Mouse (Mus musculus): ENCODE measurements around the gene Bspry.

Bspry gene

DNA sequence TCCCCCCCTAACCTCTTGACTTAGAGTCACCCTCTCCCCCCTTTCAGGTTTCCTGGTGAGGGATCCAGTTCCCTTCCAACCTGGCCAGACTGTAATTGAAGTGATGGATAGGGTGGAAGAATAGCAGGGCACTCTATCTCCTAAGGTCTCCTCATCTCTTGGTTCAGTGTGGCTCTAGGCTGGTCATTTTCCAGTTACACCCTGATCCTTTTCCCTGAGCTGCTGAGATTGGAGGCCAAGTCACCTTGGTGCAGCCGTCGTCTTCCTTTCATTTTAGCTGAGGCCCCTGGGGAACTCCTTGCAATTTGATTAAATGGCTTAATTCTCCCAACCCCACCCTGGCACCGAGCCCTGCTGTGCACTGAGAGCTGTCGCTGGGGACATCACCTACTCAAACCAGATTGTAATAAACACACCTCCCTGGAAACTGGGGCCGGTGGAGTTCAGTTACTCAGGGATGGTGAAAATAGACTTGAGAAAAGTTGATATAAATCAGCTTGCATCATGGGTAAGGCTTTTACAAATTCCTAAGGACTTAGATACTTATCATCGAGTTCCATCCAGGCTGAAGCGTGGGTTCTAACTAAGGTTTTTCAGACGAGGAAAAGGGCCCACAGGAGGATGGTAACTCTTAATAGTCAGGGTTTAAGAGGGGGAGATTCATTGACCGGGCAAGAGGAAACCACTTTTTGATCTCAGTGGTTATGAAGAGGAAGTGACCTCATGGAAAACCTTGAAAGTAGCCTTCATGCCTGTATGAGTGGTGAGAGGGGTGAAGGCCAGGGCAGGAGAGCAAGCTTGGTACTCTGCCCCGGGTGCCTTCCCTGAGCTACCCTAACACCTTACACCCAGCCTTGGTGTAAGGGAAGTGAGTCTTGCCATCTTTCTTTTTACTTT lies 1.1 kb downstream of the Bspry start:
- DNase-seq (ENCODE audit: low spot score in 2 of 2) = no peak

DNA sequence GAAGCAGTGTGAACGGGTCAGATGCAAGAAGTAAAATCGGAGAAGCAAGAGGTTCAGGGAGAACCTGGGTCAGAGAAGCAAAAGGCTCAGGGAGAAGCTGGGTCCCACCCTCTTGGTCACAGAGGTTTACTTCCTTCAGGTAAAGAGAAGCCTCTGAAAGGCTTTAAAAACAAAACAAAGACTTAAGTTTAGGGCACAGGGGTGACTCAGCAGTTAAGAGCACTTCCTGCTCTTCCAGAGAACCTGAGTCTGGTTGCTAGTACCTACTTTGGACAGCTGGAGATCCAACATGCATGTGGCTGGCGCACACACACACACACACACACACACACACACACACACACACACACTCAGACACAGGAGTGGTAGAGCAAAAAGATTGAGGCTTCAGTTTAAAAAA lies 5.1 kb downstream of the Bspry start:
- DNase-seq (ENCODE audit: low spot score in 2 of 2) = no peak

DNA sequence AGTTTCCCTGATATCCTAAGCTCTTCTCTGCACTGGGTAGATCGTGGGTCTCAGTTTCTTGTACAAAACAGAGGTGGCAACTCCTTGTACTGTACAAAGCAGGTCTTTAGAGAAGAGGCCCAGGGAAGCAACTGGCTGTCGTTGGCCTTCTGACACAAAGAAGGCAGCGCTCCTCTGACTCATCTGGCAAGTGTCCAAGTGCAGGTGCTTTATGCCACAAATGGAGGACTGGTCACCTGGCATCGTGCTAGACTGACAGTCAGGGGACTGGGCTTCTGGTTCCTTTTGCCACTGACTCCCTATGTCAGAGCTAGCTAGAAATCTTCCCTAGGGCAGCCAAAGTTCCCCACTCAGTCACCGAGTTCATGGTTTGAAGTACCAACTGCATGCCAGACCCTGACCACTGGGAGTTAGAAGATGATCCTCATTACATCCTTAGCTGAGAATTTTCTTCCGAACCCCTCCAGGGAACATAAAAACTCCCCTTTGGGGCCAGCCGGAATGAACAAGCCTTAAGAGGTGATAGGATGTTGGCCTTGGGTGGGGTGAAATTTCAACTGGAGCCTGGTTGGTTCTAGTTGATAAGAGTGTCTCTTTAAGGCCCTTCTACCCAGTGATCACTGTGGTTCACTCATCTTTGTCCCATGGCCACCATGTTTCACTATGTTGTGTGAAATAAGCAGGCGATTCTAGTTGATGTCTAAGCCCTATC lies 5.8 kb downstream of the Bspry start:
- no peak for DNase-seq (ENCODE audit: low spot score in 2 of 2)

DNA sequence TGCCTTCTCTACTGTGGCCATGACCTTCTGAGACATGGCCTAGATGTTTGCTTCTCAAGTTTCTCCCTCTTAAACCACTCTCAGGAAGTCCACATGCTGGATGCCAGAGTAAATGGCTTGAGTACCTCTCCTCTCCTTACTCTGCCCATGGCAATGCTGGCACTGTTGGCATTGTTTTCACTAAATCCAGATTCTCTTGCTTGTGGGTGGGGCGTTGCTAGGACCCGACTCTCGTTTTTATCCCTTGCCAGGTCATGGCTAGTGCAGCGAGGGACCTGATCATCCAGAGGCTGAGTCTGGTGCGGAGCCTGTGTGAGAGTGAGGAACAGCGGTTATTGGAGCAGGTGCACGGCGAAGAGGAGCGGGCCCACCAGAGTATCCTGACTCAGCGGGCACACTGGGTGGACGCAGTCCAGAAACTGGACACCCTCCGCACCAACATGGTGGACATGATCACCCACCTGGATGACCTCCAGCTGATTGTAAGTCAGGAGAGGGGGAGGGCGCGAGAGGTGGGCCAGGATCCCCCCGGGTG lies 6.4 kb downstream of the Bspry start:
- no peak for DNase-seq (ENCODE audit: low spot score in 2 of 2)

DNA sequence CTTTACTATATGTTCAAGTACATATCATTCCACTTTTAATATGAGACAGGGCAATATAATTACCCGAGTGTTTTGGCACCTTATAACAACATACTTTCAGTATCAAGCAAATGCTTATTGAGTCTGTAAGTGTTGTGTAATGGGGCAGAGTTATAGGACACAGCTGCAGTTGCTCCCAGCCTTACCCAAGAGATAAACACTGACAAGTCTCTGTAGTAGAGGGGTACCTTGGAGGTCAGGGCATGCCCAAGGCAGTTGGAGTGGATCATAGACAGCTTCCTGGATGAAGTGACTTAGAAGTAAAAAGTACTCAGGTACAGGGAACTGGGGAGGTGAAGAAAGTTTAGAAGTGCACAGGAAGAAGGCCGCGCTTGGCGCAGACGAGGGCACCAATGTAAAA lies 7.3 kb downstream of the Bspry start:
- DNase-seq (ENCODE audit: low spot score in 2 of 2) = no peak

DNA sequence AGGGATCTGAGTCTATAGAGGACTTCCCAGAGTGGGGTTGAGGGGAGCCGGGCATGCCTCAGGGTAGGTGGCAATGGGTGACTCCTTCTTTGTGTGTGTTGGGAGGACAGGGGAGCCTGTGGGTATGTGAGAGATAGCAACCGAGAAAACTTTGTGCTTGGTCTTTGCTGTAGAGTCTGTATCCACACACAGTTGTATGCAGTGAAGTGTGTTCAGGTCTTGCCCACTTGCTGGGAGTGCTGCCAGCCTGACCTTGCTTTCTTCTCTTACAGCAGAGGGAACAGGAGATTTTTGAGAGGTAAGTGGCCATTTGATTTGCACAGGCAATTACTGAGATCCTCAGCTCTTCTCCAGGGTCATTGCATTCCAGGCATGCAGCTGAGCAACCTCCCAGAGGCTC lies 8.1 kb downstream of the Bspry start:
- no peak for DNase-seq (ENCODE audit: low spot score in 2 of 2)

DNA sequence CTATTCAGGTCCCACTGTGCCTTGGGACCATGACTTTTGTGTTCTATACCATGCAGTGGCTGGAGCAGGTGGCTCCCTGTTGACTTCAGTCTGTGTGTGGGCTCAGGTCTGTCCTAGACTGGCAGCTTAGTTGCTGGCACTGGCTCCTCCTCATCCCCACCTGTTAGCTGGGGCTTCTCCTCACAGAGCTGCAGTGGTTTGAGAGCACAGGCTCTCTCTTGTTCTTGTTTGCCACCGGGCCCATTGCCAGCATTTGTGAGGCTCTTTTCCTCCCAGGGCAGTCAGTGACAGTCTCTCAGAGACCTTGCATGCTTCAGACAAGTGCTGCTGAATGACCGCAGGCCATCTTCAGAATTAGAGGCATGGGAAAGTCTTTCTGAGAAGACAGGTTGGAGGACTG lies 12.8 kb downstream of the Bspry start:
- DNase-seq (ENCODE audit: low spot score in 2 of 2) = no peak

DNA sequence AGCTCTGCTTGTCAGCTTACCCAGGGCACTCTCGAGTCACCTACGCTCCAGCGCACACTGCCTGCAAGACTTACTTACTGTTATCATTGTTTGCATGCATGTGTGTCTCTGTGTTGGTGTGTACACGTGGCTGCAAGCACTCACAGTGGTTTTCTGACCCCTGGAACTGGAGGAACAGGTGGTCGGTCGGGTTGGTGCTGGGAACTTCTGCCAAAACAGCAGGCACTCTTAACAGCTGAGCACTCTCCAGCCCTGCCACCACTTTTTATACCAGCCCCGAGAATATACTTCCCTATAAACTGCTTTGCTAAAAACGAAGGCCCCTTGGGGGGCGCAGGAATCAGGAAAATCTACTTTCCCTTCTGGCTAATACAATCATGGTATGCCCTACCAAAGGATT lies 14.4 kb downstream of the Bspry start:
- no peak for DNase-seq (ENCODE audit: low spot score in 2 of 2)

DNA sequence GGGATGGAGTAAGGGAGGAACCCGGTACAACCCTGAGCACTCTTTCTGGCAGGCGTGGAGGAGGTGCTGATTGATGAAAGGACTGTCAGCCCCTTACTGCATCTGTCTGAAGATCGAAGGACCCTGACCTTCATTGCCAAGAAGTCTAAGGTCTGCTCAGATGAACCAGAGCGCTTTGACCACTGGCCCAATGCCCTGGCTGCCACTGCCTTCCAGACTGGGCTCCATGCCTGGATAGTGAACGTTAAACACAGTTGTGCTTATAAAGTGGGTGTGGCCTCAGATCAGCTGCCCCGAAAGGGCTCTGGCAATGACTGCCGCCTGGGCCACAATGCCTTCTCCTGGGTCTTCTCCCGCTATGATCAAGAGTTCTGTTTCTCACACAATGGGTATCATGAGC lies 16.1 kb downstream of the Bspry start:
- no peak for DNase-seq (ENCODE audit: low spot score in 2 of 2)

DNA sequence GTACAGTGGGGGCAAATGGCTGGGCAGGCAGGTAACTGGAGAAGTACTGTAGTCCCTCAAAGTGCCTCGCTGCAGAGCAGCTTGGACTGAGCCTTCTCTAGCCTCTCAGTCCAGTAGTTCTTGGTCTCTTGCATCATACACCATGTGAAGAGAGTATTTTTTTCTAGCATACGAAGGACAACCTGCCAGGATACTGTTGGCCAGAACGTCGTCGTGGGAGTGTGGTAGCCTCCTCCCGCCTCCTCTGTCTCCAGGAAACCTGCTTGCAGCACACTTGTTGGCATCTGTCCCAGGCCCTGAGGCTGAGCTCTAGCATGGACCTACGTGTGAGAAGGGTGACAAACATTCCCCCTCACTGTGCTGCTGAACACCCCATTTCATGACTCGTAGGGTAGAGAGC lies 17.0 kb downstream of the Bspry start:
- DNase-seq (ENCODE audit: low spot score in 2 of 2) = no peak

DNA sequence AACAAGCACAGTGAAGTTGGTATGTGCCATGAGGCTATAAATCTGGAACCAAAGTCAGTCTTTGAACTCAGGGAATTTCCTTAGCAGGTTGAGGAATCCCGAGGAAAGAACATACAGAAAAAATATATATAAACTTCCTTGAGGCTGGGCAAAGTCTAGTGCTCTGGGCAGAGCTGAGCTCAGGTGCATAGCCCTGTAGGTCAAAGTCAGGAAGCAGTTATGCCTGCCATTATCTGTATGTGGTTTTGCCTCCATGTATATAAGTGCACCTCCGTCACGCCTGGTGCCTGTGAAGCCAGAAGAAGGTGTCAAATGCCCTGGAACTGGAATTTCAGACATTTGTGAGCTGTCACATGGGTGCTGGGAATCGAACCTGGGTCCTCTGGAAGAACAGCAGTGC lies 20.9 kb downstream of the Bspry start:
- DNase-seq (ENCODE audit: low spot score in 2 of 2) = no peak

DNA sequence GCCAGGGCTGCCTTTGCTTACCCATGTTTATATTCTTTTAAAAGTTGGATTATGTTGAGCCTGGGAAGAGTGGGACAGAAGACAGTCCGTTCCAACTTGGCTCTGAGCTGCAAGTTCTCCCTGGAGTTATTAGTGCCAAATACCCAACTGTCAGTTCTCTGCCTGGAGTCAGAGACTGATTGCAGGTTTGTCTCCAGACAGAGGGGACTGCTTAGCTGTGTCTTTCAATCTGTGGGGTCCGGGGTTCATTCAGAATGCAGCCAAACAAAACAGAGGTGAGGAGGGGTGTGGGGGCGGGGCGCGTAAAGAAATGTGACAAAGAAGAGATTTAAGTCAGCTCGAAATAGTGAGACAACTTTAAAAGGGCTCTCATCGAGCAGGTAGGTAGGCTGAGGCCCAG lies 21.7 kb downstream of the Bspry start:
- DNase-seq (ENCODE audit: low spot score in 2 of 2) = no peak

DNA sequence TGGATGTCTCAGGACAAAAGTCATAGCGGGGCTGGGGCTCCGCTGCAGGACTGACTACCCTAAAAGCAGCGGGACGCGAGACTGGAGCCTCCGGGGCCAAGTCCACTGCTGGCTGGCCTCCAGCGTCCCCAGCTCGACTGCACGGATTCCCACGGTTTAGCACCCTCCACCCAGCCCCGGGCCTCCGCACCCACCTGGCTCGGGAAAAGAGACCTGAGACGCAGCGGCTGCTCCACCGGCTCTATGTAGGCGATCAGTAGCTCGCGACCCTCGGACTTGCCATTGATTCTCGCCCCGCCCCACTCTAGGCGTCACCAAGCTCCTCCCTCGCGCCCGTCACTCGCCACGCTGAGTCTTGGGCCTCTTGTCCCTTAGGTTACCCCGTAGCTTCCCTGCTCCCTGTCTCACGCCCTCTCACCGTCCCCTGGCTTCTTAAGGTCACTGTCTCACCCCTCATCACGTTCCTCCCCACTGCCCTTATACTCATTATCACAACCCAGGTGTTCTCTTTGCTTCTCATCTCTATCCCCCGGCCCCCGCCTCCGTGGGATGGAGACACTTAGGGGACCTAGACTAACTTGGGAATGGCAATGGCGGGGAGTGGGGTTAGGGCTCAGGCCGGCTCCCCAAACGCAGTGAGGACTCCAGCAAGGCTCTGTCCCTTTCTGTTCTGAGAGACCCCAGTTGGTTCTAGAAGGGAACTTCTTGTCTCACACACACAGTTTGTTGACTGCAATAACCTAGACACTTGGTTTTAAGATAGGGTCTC lies 22.3 kb downstream of the Bspry start:
- peak; percentile 72 to 78 for DNase-seq (ENCODE audit: low spot score in 2 of 2)

DNA sequence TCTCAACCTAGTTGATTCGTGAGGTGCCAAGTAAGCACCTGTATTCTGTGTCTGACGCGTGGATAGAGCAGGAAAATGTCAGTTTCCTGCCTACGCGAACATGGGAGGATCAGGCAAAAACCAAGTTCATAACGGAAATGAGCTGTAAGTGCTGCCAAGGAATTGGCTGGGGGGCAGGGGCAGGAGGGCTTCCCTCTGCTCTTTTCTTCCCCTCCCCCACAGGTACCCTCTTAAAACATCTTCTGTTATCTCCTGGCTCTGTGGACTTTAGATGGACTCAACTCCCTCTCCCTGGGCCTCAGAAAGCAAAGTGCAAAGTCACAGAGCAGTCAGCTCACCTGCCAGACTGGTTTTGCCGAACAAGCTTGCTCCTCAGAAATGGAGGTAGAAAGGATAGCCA lies 23.1 kb downstream of the Bspry start:
- DNase-seq (ENCODE audit: low spot score in 2 of 2) = no peak

DNA sequence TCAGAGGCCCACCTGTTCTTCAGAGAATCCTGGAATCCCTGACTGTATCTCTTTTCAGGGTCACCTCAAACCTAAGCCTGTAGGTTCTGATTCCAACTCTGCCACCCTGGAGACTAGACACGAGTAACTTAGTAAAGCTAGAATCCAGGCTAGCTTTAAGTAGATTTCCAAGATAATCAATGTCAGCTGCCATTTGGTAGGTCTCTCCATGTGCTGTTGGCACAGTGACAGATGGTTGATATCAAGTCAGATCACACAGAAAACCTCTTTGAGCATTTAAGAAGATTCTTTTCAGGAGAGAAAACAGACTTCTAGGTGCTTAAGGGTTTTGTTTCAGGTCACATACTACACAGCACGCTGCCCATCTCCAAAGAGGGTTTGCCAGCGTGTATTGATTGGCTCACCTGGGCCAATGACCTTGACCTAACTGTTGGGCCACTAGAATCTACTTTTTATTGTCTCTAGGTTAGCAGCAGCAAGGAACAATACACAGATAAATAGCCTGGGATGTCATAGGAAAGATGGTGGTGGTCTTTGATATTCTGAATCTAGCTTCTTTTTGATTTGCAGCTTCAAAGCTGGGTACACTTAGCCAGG lies 23.6 kb downstream of the Bspry start, which contains the start of gene Hdhd3:
Hdhd3 (minus strand) TSS at position 94 of the 597 bp plus-strand sequence.
- no peak for DNase-seq (ENCODE audit: low spot score in 2 of 2)

DNA sequence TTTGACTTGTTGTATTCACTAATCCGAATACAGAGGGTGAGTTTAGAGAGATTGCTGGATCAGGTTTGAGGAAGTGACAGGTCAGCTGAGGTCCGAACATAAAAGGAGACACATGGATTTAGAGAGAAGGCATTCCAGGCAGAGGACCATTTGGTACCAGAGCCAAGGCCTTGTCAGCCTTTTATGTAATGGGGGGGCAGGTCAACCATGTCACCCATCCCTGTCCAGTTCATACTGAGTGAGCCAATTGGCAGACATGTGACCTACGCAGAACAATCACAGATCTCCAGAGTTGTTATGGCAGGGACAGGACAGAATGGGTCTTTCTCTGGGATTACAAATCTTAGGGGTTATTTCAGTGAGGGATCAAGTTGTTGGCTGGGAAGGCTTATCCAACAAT lies 26.1 kb downstream of the Bspry start:
- no peak for DNase-seq (ENCODE audit: low spot score in 2 of 2)

DNA sequence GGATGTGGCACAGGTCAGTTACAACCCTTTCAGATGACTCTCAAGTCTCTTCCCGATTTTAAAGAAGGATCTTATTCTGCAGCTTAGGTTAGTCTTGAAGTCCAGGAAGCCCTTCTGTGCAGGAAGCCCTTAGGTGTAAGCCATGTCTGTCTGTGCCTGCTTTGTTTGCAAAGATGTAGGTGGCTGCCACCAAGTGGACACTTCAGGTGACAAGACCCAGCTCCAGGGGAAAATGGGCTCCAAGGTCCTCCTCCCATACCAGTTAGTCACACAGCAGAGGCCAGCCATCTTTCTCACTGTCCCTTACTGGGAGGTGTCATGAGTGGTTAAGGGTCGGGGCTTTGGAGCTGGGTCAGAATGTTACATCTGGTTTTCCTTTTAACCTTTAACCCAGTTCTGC lies 26.9 kb downstream of the Bspry start:
- no peak for DNase-seq (ENCODE audit: low spot score in 2 of 2)

DNA sequence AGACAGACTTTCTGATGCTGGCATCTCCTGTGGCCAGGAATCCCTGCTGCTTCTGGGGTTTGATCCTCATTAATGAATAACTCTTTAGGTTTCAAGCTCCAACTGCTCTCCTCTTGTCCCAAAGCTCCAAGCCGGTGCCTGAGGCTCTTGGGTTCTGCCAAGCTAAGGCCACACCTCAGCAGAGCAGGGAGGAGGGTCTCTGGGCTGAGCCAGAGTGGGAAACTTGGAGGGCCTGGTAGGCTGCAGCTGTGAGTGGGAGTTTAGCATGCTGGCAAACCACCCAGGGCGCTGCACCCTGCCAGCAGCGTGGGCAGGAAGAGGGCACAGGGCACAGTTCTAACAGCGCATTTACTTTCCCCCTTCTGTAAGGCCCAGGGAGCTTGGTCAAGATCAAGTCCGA lies 29.0 kb downstream of the Bspry start:
- no peak for DNase-seq (ENCODE audit: low spot score in 2 of 2)

DNA sequence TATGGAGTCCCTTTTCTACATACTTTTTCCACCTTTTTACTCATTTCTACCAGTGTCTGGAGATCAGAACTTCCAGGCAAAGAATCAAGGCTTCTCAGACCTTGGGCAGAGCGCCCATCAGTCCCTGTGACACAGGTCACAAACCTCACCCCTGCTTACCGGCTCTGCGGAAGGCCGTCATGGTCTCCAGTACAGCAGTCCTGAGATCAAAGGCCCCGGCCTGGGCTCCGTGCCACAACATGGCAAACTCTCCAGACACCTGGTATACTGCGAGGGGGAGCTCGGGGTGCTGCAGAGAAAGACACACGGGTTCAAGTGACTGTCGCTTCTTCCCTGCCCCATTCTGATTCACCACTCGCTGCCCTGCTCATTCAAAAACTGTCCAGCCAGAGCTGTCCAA lies 30.1 kb downstream of the Bspry start:
- no peak for DNase-seq (ENCODE audit: low spot score in 2 of 2)

DNA sequence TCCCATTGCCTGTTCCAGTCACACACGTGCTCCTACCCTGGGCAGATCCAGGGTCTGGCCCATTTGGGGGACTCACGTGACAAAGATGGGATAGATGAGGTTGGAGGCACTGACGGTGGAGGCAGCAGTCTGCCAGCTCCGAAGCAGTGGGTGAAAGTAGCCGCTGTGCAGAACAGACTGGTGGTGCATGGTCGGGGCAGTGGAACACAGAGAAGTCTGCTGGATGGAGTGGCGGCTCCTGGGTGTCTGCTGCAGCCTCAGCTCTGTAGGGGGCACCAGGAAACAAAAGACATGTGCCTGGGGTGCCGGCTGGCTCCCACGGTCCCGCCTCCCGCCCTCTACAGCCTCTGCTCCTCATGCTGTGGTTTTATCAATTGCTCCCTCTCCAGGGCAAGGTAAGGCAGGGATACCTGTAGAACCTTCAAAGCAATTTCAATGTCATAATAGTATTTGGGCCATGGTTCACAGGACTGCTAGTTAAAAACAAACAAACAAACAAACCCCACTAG lies 34.2 kb downstream of the Bspry start:
- no peak for DNase-seq (ENCODE audit: low spot score in 2 of 2)

DNA sequence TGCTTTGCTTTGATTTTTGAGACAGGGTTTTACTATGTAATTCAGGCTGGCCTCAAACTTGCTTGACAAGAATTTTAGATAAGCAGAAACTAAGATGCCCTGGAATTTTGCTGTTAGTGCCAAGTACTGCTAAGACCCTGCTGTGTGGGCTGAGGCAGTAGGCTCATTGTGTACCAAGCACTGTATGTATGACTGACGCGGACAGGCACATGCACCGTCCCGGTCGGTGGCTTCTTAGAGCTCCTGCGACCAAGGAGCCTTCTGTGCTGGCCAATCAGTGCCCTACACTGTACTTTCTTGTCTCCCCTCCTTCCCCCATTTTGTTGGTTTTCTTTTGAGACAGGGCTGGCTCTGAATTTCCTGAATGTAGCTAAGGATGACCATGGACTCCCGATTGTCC lies 35.1 kb downstream of the Bspry start:
- no peak for DNase-seq (ENCODE audit: low spot score in 2 of 2)

DNA sequence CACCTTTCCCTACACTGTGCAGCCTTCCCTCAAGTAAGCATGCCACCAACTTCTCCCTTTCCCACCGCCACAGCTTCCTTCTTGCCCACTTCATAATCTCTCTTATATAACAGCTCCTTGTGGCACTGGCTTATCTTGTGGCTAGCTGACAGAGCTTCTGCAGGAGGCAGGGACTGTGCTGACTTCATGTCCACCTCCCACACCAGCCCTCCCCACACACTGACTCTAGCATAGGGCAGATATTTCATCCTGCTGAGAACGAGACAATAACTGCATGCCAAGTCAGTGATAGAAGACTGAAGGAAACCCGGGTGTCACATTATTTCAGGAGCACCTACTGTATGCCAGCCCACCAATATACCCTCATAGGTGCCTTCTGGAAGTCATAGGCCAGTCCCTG lies 35.6 kb downstream of the Bspry start:
- DNase-seq (ENCODE audit: low spot score in 2 of 2) = no peak
